Mouse (Mus musculus): Measurements from ENCODE around the gene Ckap2l. TPM values are rescaled to one million over a fixed set of nuclear protein-coding genes. Genes with fewer than 3 reads are reported as not detected.

The Ckap2l gene
- polyA plus RNA-seq, 1 experiment, result 0.24 TPM

GRCm38 (mm10) chr2:129263073-129263472 lies 33.9 kb downstream of the Ckap2l start:
- DNase-seq (ENCODE audit: low read depth), result no peak

DNA sequence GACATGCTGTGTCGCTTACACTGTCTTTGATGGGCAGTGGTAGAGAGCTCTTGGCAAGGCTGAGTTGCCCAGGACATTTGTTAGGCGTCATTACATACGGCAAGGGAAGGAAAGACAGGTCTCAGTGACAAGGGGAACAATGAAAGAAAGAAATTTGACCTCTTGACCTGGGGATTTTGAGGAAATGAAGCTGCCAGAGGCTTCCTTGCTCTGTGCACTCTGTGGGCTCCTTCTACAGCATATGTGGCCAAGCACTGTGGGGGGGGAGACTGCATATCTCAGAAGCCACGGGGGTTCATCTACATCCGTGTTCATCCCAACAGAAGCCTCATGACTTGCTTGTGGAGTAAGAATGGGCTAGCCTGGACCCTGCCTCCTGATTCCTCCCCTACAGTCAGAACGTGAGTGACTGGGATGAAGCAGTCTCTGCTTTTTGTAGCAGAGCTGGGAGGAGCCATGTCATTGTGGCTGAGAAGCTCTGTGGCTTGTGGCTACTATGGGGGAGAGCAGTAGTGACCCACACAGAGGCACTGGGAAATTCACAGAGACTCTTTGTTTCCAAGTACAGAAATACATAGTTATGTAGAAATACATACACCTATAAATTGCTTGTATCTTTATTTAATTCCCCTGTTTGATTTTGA lies 35.7 kb downstream of the Ckap2l start:
- no peak for DNase-seq (ENCODE audit: low read depth)

GRCm38 (mm10) chr2:129260646-129261045 lies 36.4 kb downstream of the Ckap2l start:
- DNase-seq (ENCODE audit: low read depth), result no peak

DNA sequence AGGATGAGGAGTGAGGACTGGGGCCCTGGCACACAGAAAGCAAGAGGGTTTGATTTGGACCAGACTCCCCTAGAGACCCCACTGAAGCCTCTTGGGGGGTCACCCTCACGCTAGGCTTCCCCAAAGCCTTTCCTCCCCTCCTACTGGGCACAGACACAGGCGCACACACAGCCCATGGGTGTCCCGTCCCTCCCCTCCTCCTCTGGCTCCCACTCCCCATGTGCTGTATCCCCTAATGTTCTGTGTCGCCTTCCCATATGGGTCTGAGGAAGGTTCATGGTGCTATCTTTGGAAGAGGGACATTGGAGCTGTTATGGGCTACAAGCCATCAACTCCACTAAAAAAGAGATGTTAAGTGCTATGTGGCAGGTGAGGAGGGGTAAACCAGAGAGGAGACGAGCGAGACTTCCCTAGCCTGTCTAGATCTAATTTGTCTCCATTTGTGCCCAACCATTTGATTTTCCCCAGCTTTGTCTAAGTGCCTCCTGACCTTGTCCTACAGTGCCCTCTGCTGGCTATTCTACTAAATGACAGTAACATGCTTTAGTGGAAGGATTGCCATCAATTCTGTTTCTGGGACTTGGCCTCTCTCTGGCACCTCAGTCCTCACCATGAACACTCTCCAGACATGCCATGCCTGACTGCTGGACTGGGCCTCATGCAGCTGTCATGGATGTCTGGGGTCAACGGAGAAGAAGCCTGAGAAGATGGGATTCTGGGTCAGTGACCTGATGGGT lies 38.4 kb downstream of the Ckap2l start:
- DNase-seq (ENCODE audit: low read depth), result no peak

DNA sequence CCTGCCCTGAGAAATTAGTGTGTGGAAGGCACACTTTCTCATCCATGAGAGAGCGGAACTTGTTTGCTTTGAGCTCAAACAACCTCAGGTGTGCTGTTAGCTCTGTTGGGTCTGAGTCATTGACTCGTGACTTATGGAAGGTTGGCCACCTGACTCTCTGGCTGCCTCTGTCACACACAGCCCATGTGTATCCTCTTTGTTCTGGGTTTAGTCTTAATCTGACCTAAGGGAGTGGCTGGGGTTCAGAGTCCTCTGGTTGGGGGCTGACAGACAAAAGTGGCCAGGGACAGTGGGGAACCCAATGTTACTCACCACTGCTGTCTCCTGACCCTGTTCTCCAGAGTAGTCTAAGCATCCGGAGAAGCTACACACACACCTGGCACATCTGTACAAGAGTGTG lies 39.0 kb downstream of the Ckap2l start:
- no peak for DNase-seq (ENCODE audit: low read depth)

- DNase-seq (ENCODE audit: low read depth), result no peak
These were observed 41.0 kb downstream of the Ckap2l start for GRCm38 (mm10) chr2:129256006-129256405.

DNA sequence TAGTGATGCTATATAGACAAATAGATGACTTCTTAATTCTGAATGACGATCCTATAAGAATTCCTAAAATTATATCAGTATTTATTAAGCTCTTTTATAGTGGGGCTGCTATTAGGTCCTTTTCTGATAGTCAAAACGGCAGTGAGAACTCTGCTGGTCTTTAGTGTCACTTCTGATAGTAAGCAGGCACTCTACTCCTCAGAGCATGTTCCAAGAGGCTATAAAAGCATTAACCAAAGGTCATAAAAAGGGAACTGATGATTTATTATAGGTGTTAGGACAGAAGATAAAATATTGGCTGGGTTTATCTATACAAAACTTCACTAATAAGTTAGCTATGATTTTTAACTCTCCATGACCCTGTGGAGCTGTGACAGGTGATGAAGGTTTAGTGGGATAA lies 42.9 kb downstream of the Ckap2l start:
- DNase-seq (ENCODE audit: low read depth), result no peak

DNA sequence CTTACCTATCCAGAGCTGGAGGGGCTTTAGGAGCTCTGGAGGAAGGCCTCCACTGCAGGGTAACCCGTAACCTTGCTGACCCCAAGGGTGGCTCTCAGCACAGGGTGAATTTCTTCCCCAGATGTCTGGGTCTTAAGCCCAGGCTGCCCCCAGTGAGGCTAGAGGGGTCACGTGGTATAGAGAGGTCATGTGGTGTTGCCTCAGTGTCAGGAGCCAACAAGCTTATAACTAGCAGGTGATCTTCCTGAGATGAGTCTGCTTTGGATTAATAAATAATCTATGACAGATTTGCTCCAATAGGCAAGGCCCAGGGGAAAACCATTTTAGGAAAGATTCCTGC lies 43.4 kb downstream of the Ckap2l start:
- no peak for DNase-seq (ENCODE audit: low read depth)

DNA sequence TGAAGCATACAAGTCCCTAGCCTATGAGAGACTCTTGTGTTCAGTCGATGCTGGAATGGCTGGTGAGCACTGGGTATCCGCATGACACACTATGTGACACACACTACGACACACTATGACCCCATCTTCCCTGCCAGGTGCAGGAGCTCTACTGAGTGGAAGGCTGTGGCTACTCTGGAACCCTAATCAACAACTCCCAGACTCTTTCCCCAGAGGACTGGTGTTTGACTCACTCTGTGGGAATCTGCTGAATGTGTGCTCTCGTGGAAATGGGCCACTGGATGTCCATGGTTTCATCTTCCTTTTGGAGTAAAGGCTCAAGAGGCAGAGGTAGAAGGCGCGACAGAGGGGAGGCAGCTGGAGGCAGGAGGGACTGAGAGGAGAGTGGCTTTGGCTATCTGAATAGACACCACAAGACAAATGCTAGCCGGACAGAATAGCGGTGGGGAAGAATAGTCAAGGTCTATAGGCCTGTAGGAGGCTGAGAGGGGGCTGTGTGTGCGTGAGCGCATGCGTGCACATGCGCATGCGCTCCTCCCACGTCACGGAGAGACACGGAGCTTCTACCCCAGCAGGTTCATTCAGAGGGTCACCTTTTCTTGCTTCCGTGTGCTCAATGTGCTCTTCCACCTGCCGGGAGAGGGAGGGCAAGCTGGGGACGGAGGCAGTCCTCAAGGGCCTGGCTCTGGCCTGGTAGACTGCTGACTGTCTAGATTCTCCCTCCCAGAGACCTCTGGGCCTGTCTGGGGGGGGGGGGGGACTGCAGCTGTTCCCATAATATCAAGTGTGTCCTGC lies 44.0 kb downstream of the Ckap2l start:
- no peak for DNase-seq (ENCODE audit: low read depth)

- no peak for DNase-seq (ENCODE audit: low read depth)
These were observed 47.7 kb downstream of the Ckap2l start for GRCm38 (mm10) chr2:129249321-129249720.

DNA sequence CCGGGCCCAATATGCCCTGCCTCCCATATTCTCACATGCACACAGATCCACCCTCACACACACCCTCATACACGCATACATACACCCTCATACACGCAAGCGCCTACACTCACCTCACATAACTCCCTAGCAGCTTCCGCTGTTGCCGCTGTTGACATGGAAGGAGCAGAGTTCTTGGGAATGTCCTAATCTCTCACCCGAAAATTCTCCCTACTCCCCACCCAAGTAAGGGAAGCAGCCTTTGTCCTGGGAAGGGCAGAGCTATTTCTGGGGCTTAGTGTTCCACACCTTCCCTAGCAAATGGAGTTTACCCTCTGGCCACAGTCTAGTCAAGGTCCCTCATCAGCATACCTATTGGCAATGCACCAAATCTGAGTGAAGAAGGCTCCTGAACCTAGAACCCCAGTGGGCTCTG lies 49.3 kb downstream of the Ckap2l start:
- DNase-seq (ENCODE audit: low read depth), result no peak

- DNase-seq (ENCODE audit: low read depth), result no peak
These were observed 50.1 kb downstream of the Ckap2l start for GRCm38 (mm10) chr2:129246924-129247323.

- no peak for DNase-seq (ENCODE audit: low read depth)
These were observed 50.6 kb downstream of the Ckap2l start for GRCm38 (mm10) chr2:129246436-129246835.

- no peak for DNase-seq (ENCODE audit: low read depth)
These were observed 51.4 kb downstream of the Ckap2l start for GRCm38 (mm10) chr2:129245618-129246017.

GRCm38 (mm10) chr2:129244446-129245120 lies 52.4 kb downstream of the Ckap2l start:
- no peak for DNase-seq (ENCODE audit: low read depth)

DNA sequence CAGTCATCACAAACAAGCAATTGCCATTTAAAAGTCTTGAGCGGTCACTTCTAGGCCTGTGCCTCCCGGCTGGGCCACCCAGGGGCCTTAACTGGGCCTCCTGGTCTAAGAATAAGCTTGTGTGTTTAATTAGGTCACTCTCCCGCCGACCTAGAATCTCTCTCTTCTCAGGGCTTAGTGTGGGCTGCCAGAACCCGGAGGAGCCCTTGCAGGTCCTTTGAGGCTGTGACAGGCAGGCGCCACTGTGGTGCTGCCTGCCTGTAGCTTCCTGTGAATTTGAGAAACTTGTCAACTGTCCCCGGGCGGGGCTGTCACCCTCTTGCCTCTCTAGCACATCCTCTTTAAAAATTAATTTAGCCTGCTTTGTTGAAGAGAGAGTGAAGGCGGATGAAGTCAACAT lies 53.2 kb downstream of the Ckap2l start:
- no peak for DNase-seq (ENCODE audit: low read depth)

- no peak for DNase-seq (ENCODE audit: low read depth)
These were observed 54.0 kb downstream of the Ckap2l start for GRCm38 (mm10) chr2:129243005-129243404.

DNA sequence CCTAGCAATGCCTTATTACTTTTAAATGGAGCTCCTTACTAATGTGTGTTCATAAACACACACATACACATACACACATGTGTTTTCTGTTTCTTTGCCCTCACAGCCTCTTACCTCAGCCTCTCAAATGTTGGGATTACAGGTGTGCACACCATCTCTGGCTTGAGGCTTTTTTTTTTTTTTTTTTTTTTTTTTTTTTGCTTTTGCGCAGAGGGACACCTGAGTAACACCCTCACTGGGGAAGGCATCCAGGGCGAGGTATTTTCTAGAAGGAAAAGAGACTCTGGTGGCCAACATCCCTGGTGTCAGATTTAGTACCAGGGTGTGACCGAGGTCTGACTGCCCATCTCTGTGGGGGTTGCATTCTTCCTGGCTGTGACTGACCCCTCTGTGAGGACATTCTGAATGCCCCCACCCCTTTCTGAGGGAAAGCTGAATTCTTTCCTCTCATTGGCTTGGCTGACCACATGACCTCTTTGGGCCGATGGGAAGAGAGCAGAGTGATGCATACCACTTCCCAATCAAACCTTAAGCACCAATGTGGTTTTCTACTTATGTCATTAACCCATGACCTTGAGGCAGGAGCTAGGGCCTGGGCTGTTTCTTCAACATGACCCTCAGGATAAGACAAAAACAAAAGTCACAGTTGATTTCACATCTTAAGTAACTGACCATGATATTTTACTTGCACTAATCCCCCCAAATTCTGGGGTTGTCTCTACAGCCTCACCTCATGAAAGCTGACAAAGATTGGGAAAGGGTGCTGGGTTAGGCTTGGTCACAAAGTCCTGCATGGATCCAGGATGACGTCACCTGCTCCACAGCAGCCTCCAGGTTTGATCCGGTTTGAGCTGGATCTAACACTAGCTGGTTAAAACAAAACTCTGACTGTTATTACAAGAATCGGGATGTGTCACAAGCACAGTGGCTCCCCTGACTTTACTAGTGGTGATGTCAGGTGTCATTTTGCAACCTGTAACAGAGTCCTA lies 54.9 kb downstream of the Ckap2l start:
- DNase-seq (ENCODE audit: low read depth), result no peak

DNA sequence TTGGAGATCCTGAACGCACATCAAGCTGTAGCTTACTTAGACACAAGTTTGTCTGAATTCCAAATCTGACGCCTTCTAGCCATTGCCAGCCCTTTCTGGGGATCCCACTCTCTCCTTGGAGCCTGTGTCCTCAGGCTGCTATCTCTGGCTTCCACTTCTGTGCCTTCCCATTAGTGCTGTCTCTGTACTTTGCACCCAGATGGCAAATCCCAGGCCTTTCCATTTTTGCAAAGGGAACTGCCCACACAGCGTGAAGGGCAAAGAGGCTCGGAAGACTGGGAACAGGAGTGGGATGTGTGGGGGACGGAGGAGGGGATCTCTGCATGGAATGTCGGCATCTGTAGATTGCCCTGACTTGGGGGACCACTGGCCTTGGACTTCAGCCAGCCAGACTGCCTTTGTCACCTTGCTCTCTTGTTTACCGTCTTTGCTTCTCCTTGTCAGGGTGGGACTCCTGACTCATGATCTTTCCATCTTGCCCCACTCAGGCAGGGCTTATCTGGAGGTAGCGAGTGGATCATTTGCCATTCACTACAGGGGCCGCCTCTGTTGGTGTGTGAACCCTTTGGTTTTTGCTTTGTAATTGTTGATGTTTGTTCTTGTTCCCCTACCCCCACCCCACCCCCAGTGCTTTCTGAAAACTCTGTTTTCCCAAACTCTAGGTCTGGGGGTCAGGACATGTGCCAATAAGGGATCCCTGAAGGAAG lies 56.1 kb downstream of the Ckap2l start:
- DNase-seq (ENCODE audit: low read depth), result no peak

DNA sequence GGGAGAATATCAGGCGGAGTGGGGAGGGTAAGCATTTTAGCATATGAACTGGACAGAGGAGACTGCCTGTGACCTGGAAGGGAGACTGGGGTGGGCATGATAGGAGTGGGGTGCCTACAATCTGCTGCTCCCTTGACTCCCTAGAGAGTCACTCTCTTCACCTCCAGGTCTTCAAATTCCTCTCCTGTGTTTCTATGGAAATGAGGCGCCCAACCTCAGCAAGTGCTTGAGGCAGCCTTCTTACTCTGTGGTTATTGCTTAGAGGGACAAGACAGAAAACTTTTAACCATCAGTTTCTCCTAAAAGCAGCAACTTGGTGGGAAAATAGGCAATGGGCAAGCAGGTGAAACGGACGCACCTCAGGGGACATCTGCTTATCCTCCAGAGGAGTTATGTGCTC lies 60.5 kb downstream of the Ckap2l start:
- DNase-seq (ENCODE audit: low read depth), result no peak

Data from gonadal fat pad, adult 2 months (tissue).